Mouse (Mus musculus) mesoderm, embryonic 11.5 days (tissue): Measurements from ENCODE around the gene Sh3glb2.

Source experiments
- DNase-seq: peaks from one replicate; pipeline ENCODE4 v3.0.0-alpha.2; 2012; ENCODE audit warnings: low read depth, low spot score

Gene Sh3glb2

GRCm38 (mm10) chr2:30358533-30359531 is at the start of gene Sh3glb2:
Gene Sh3glb2, minus strand, starts transcription at chr2:30359337.
- DNase-seq: peak; percentile 80

DNA sequence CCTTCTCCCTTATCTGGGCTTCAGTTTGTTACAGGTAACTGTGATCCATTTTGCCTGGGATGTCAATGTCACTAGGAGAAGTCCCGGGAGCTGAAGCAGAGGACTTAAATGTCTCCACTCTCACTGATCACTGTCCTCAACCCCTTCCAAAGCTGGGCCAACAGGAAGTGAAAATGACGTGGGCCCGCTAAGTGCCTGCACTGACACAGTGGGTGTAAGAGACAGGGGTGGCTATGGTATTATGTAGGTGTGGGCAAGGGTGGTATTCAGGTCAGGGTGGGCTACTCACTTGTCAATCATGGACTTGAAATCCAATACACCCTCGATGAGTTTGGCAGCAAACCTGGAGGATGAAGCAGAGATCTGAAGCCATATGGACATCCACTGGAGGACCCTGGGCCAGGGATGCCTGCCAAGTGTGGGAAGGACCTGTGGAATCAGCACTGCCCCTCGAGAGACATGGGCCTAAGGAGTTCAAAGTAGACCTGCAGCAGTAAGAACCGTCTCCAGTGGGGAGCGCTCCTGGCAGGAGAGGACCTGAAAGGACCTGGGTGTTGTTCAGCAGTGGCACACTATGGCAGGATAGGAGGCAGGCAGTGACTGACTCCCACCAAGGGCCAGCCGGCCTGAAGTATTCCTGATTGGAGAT is 49.4 kb upstream of the Sh3glb2 start:
- DNase-seq: no peak

DNA sequence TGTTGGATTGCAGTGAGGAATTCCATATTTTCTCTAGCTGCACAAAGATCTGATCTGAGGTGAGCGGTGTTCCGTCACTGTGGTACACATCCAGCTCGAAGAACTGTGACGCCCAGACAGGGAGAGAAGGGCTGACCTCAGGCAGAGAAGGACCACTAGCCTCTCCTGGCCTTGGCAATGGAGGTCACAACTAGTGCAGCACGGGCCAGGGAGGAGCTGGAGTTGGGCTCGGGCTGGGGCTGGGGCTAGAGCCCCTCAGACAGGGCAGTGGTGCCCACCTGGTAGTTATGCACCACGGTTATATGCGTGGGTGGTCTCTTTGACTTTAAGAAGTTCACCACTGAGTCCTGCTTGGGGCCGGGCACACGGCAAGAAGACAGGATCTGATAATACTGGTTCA is 48.6 kb upstream of the Sh3glb2 start:
- DNase-seq: no peak

- no peak for DNase-seq
These were observed 48.1 kb upstream of the Sh3glb2 start for GRCm38 (mm10) chr2:30407221-30407620.

GRCm38 (mm10) chr2:30403870-30404269 is 44.7 kb upstream of the Sh3glb2 start:
- no peak for DNase-seq

- DNase-seq: no peak
These were observed 43.7 kb upstream of the Sh3glb2 start for GRCm38 (mm10) chr2:30402843-30403242.

DNA sequence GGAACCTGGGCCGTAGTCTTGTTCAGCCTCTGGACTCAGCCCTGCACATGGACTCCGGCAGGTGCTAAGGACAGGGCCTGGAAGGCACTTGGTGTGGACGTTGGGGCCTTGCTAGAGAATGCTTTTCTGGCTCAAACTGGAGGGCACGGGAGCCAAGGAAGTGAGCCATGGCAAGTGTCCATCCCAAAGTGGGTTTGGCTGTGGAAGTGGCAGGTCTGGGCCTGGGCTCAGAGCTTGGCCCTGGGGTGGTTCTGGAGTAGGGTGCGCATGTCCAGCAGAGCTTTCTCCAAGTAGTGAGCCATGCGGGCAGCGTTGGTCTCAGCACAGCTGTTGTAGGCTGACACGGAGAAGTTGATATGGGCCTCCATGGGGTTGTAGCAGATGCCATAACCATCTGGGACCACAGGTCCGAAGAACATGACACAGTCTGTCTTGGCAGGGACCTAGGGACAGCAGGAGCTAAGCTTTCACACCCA is 43.3 kb upstream of the Sh3glb2 start:
- no peak for DNase-seq

- DNase-seq: no peak
These were observed 42.4 kb upstream of the Sh3glb2 start for GRCm38 (mm10) chr2:30401581-30401980.

GRCm38 (mm10) chr2:30399191-30400171 is 40.3 kb upstream of the Sh3glb2 start:
- DNase-seq: peak; percentile 49

DNA sequence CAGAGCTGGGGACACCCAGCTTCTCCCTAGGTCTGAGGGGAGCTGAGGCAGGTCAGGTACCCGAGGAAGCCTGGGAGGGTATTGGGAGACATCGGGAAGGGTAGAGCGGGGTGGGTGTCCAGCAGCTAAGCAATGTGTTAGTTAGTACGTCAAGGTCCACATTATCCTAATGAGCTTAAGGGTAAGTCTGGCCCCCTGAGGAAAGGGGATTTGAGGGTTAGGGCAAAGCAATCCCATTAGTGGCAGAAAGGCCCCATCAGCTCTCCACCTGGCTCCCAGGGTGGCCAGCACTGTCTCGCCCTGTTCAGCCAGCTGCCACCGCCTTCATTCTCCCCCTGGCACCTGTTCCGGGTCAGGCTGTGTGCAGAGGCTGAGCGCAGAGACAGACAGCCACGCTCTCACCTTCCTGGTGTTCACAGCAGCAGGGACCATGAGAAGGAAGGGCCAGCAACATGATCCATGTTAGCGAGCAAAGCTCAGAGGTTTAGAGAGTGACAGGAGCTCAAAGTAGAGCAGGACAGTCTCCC is 38.9 kb upstream of the Sh3glb2 start:
- no peak for DNase-seq

DNA sequence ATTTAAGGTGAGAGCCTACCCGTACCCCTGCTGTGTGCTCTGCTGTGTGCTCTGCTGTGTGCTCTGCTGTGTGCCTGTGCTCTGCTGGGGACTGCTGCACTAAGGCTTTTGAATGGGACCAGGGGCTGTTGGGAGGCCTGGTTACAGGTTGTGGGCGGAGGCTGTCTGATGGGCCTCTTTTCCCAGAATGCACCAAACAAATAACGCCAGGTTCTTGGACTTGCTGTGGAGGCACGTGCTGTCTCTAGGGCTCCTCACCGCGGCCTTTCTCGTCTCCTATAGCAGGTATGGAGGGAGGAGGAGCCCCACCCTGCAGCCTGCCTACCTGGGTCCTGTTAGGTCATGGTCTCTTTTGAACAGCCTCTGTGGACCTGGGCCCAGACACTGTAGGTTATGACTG is 37.1 kb upstream of the Sh3glb2 start:
- DNase-seq: no peak

GRCm38 (mm10) chr2:30395757-30396156 is 36.6 kb upstream of the Sh3glb2 start:
- DNase-seq: no peak

GRCm38 (mm10) chr2:30393370-30393656 is 34.2 kb upstream of the Sh3glb2 start:
- no peak for DNase-seq

- DNase-seq: peak; percentile 94
These were observed 33.6 kb upstream of the Sh3glb2 start for GRCm38 (mm10) chr2:30392577-30393369.

- DNase-seq: peak; percentile 99
These were observed 33.0 kb upstream of the Sh3glb2 start, which contains the start of gene Dolpp1 for GRCm38 (mm10) chr2:30392114-30392576. Gene Dolpp1, plus strand, starts transcription at chr2:30392254.

- DNase-seq: no peak
These were observed 29.9 kb upstream of the Sh3glb2 start for GRCm38 (mm10) chr2:30389000-30389399.

GRCm38 (mm10) chr2:30386913-30387312 is 27.8 kb upstream of the Sh3glb2 start:
- no peak for DNase-seq

DNA sequence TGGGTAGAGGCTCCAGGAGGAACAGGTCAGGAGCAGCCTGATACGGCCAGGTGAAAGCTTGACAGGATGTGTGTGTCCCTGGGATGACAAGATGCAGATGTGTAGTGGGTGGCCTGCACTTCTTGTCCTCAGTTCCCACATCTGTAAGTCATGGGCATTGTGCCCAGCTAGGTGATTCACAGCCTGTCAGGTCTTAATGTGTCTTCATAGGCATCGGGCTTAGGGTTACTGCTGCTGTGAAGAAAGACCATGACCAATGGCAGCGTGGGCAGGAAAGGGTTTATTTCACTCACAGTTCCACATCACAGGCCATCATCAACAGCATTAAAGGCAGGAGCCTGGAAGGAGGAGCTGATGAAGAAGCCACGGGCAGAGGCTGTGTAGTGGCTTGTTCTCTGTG is 26.5 kb upstream of the Sh3glb2 start:
- no peak for DNase-seq

DNA sequence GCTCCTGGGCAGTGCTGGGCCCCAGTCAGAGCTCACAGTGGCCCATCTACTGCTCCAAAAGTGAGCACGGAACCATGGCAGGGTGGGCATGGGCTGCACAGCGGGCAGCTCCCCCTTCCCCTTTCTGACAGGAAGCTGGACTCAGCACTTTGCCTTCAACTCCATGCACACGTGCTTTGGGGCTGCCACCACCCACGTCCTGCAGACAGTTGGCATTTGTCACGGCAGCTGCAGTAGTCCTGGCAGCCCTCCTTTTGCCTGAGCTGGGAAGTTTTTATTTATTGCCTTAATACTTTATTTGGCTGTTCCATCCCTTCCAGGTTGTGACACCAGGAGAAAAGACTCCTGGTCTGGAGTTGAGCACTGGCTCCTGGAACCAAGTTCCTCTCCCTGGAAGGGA is 25.7 kb upstream of the Sh3glb2 start:
- DNase-seq: no peak

GRCm38 (mm10) chr2:30381377-30381725 is 22.2 kb upstream of the Sh3glb2 start:
- no peak for DNase-seq
